Mouse (Mus musculus): Measurements from ENCODE around the gene Olfr912.

- TF ChIP-seq CTCF (IDR thresholded peaks at IDR 0.05; ENCODE audit: extremely low read depth, insufficient read length, insufficient replicate concordance, low read depth, low read length) (no peak), POLR2A (IDR thresholded peaks at IDR 0.05; ENCODE audit: low read depth, low read length) (no peak)
Observed at GRCm38 (mm10) chr9:38632406-38632805, 52.4 kb downstream of the Olfr912 start.
